11 mouse cellular contexts compared by ENCODE assay signal in the genomic region with DNA sequence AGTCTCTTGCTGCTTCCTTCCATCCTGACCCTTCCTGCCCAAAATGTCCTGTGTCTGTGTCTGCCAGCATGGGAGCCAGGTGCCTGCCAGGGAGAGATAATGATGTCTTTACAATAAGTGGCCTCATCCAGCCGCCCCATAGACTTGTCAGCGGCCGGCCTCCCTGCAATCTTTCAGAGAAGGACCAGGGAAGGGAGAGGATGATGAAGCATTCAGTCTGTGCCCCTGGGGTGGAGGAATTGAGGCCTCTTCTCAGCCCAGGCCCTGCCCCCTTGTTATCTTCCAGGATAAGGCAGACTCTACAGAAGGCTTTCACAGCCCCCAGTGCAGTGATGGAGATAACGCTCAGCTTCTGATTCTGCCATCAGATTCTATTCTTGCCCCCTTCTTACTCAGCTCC. TPM values are rescaled to one million over a fixed set of nuclear protein-coding genes. Genes with fewer than 3 reads are reported as not detected.
DNase-seq lines count a peak whose midpoint lies in the region; ATAC-seq and TF ChIP-seq lines count a peak whose summit lies in the region.
"Had no signal": no experiment of that assay in that cellular context is flagged by ENCODE, and none has a peak within 500 bp of the region (broad histone marks: within the 10 kb centered on the region; RNA-seq: fewer than 3 reads in every experiment).

No protein-coding gene starts in this region.

- H3K4me2 ChIP-seq in heart, embryonic 11.5 days: no peak overlapping the region
- H3K4me2 ChIP-seq in liver, embryonic 11.5 days: peak overlapping the region; percentile 40
- no peak overlapping the region for H3K4me2 ChIP-seq in midbrain, embryonic 16.5 days (ENCODE audit: low read length)

- intact Hi-C loops in gastrocnemius, adult 2 months (cut with DNase I): no loop called here

- peak overlapping the region; percentile 35 for H3K27ac ChIP-seq in heart, embryonic 11.5 days (ENCODE audit: low read depth, low read length)
- H3K27ac ChIP-seq in liver, embryonic 11.5 days (ENCODE audit: low read depth, low read length): peak overlapping the region; percentile 11
- peak overlapping the region; percentile 73 for H3K27ac ChIP-seq in midbrain, embryonic 16.5 days (ENCODE audit: low read length)
- H3K27ac ChIP-seq in gastrocnemius, adult 2 months: no peak overlapping the region

- ATAC-seq in heart, embryonic 11.5 days (replicated peaks; ENCODE audit: insufficient number of reproducible peaks, low FRiP score, low TSS enrichment): peak; percentile 81
- peak; percentile 93 for ATAC-seq in liver, embryonic 11.5 days (replicated peaks; ENCODE audit: low FRiP score)
- peak; percentile 8; the same call in 1 of the 2 replicates for ATAC-seq in midbrain, embryonic 16.5 days

- H3K36me3 ChIP-seq in heart, embryonic 11.5 days (ENCODE audit: control insufficient read depth, insufficient read depth, low read length): peaks cover 9% of the 10 kb centered on the region; the same call in 1 of the 2 replicates
- peaks cover 10% of the 10 kb centered on the region for H3K36me3 ChIP-seq in liver, embryonic 11.5 days (ENCODE audit: control insufficient read depth, insufficient read depth, low read length)
- no peaks in the 10 kb centered on the region for H3K36me3 ChIP-seq in midbrain, embryonic 16.5 days (ENCODE audit: control insufficient read depth, insufficient read depth, low read length)

- 0 out of 2 replicates have a peak overlapping the region, but pooled peaks have one; percentile 6 for H3K9ac ChIP-seq in heart, embryonic 11.5 days (ENCODE audit: low read depth, low read length)
- H3K9ac ChIP-seq in liver, embryonic 11.5 days (ENCODE audit: low read depth, low read length): no peak overlapping the region
- peak overlapping the region; percentile 37; the same call in 1 of the 2 replicates for H3K9ac ChIP-seq in midbrain, embryonic 16.5 days (ENCODE audit: low read depth, low read length)

- DNase-seq in heart, postnatal 4 days: no peak
- peak; percentile 73 for DNase-seq in c-Kit-positive CD71-positive TER-119-negative erythroid progenitor cells, embryonic 14.5 days (ENCODE audit: low read depth)
- DNase-seq in liver, embryonic 11.5 days (ENCODE audit: low spot score): no peak
- DNase-seq in gastrocnemius, adult 2 months: no peak
- no peak for DNase-seq in frontal cortex, adult 2 months (ENCODE audit: extremely low spot score in 1 of 2, low spot score in 1 of 2)
- no peak for DNase-seq in ovary, postnatal 10 days (ENCODE audit: low spot score)
- DNase-seq: embryo, embryonic 11 days; gastrocnemius, postnatal 36 days; kidney, adult 2 months had no signal

- no peaks in the 10 kb centered on the region for H3K9me3 ChIP-seq in heart, embryonic 11.5 days (replicated peaks; ENCODE audit: control insufficient read depth, low read length)
- no peaks in the 10 kb centered on the region for H3K9me3 ChIP-seq in liver, embryonic 11.5 days (ENCODE audit: control insufficient read depth, low read length)
- no peaks in the 10 kb centered on the region for H3K9me3 ChIP-seq in midbrain, embryonic 16.5 days (replicated peaks; ENCODE audit: control insufficient read depth, low read length, poor library complexity, severe bottlenecking)

- H3K27me3 ChIP-seq in heart, embryonic 11.5 days (ENCODE audit: control insufficient read depth, insufficient read depth, low read length): no peaks in the 10 kb centered on the region
- H3K27me3 ChIP-seq in liver, embryonic 11.5 days (replicated peaks; ENCODE audit: control insufficient read depth, insufficient read depth, low read length): no peaks in the 10 kb centered on the region
- no peaks in the 10 kb centered on the region for H3K27me3 ChIP-seq in midbrain, embryonic 16.5 days (ENCODE audit: control insufficient read depth, insufficient read depth, low read depth, low read length)

- 35% methylated on average over 4 of the region's 4 CpGs for WGBS in heart, embryonic 11.5 days (ENCODE audit: insufficient replicate concordance)
- 14% methylated on average over 4 of the region's 4 CpGs for WGBS in liver, embryonic 11.5 days
- WGBS in midbrain, embryonic 16.5 days: 26% methylated on average over 4 of the region's 4 CpGs

- H3K4me3 ChIP-seq in heart, embryonic 11.5 days (ENCODE audit: low read depth, low read length): no peak overlapping the region
- no peak overlapping the region for H3K4me3 ChIP-seq in liver, embryonic 11.5 days (ENCODE audit: low read depth, low read length)
- no peak overlapping the region for H3K4me3 ChIP-seq in midbrain, embryonic 16.5 days (ENCODE audit: low read depth, low read length)
- H3K4me3 ChIP-seq in gastrocnemius, adult 2 months: no peak overlapping the region

- peaks cover 12% of the 10 kb centered on the region for H3K4me1 ChIP-seq in heart, embryonic 11.5 days (ENCODE audit: control insufficient read depth, insufficient read depth, low read length)
- H3K4me1 ChIP-seq in liver, embryonic 11.5 days (replicated peaks; ENCODE audit: control insufficient read depth, insufficient read depth, low read length): peaks cover 41% of the 10 kb centered on the region
- H3K4me1 ChIP-seq in midbrain, embryonic 16.5 days (ENCODE audit: control insufficient read depth, insufficient read depth, low read length): peaks cover 22% of the 10 kb centered on the region

- TF ChIP-seq CTCF in gastrocnemius, adult 2 months (IDR thresholded peaks at IDR 0.05): no peak

RNA-seq across cellular contexts. Expression of a gene that starts 17.3 kb away (rescaled TPM):
- 16.0 and 18.8 TPM in 2 replicates for polyA plus RNA-seq in heart, embryonic 11.5 days (2014; fragmentation: Nextera tagmentation; extraction: Ambion mirVana)
- 10 to 100 TPM; 22.1 to 23.6 TPM for total RNA-seq in heart, postnatal 4 days (2021)
- polyA plus RNA-seq in liver, embryonic 11.5 days (2014; fragmentation: Nextera tagmentation; extraction: Ambion mirVana): 43.8 and 46.9 TPM in 2 replicates
- 22.3 and 24.5 TPM in 2 replicates for polyA plus RNA-seq in midbrain, embryonic 16.5 days (2015; fragmentation: Nextera tagmentation; extraction: Ambion mirVana)
- 10 to 100 TPM; 24.4 to 28.0 TPM for total RNA-seq in gastrocnemius, adult 2 months (2021)
- 60.8 and 70.3 TPM in 2 replicates for polyA plus RNA-seq in frontal cortex, adult 2 months (2012; rRNA removed)

RNA-seq across cellular contexts. Expression of a gene that starts 27.9 kb away (rescaled TPM):
- polyA plus RNA-seq in heart, embryonic 11.5 days (2014; fragmentation: Nextera tagmentation; extraction: Ambion mirVana): not detected in 2 replicates
- total RNA-seq in heart, postnatal 4 days (2021): not detected
- polyA plus RNA-seq in liver, embryonic 11.5 days (2014; fragmentation: Nextera tagmentation; extraction: Ambion mirVana): not detected in 2 replicates
- 0.18 TPM in 1 of 2 replicates, not detected in the other for polyA plus RNA-seq in midbrain, embryonic 16.5 days (2015; fragmentation: Nextera tagmentation; extraction: Ambion mirVana)
- total RNA-seq in gastrocnemius, adult 2 months (2021): not detected
- polyA plus RNA-seq in frontal cortex, adult 2 months (2012; rRNA removed): 0.16 and 0.32 TPM in 2 replicates
- total RNA-seq: gastrocnemius, postnatal 36 days had no signal
- polyA plus RNA-seq: kidney, adult 2 months had no signal

RNA-seq across cellular contexts. Expression of a gene that starts 28.4 kb away (rescaled TPM):
- 6.1 and 6.5 TPM in 2 replicates for polyA plus RNA-seq in heart, embryonic 11.5 days (2014; fragmentation: Nextera tagmentation; extraction: Ambion mirVana)
- 1 to 10 TPM; 6.3 to 8.1 TPM for total RNA-seq in heart, postnatal 4 days (2021)
- 9.7 and 9.8 TPM in 2 replicates for polyA plus RNA-seq in liver, embryonic 11.5 days (2014; fragmentation: Nextera tagmentation; extraction: Ambion mirVana)
- 5.0 and 6.2 TPM in 2 replicates for polyA plus RNA-seq in midbrain, embryonic 16.5 days (2015; fragmentation: Nextera tagmentation; extraction: Ambion mirVana)
- total RNA-seq in gastrocnemius, adult 2 months (2021): 1 to 10 TPM; 2.3 to 4.0 TPM
- 10.9 and 11.5 TPM in 2 replicates for polyA plus RNA-seq in frontal cortex, adult 2 months (2012; rRNA removed)

RNA-seq across cellular contexts. Expression of a gene that starts 34.2 kb away (rescaled TPM):
- not detected in 2 replicates for polyA plus RNA-seq in heart, embryonic 11.5 days (2014; fragmentation: Nextera tagmentation; extraction: Ambion mirVana)
- total RNA-seq in heart, postnatal 4 days (2021): not detected
- not detected in 2 replicates for polyA plus RNA-seq in liver, embryonic 11.5 days (2014; fragmentation: Nextera tagmentation; extraction: Ambion mirVana)
- polyA plus RNA-seq in midbrain, embryonic 16.5 days (2015; fragmentation: Nextera tagmentation; extraction: Ambion mirVana): 0.48 and 0.55 TPM in 2 replicates
- not detected for total RNA-seq in gastrocnemius, adult 2 months (2021)
- 0.08 and 0.16 TPM in 2 replicates for polyA plus RNA-seq in frontal cortex, adult 2 months (2012; rRNA removed)
- total RNA-seq: gastrocnemius, postnatal 36 days had no signal
- polyA plus RNA-seq: kidney, adult 2 months had no signal

Comparison
In these comparisons a context has a peak if more than half of its experiments do, and no peak if none do; other contexts are left out.
1. ATAC-seq: peak in every context shown above with its lines; median percentile 93 in liver, embryonic 11.5 days; 81 in heart, embryonic 11.5 days; 8 in midbrain, embryonic 16.5 days.